Mouse (Mus musculus) E14TG2a.4 (cell line): Measurements from ENCODE around the gene Chst5.

Experiments used
- CTCF ChIP-seq: conservative IDR thresholded peaks from 2 replicates; pipeline ENCODE4 v1.5.1; 2014; ENCODE audit warnings: low read length
- NANOG ChIP-seq: IDR thresholded peaks from 2 replicates; pipeline ENCODE4 v1.6.1; 2014; ENCODE audit warnings: borderline replicate concordance, low read length, mixed read lengths
- POU5F1 ChIP-seq: IDR thresholded peaks from 2 replicates; pipeline ENCODE4 v1.6.1; 2014; ENCODE audit warnings: low read length, borderline replicate concordance

- no peak for TF ChIP-seq CTCF
- TF ChIP-seq POU5F1: no peak
- TF ChIP-seq NANOG: no peak
Measured at GRCm38 (mm10) chr8:111947144-111947543, 36.9 kb upstream of the Chst5 start.
